Mouse (Mus musculus): ENCODE results near the gene Tmprss7. TPM values are rescaled to one million over a fixed set of nuclear protein-coding genes. Genes with fewer than 3 reads are reported as not detected.

Gene Tmprss7
- polyA plus RNA-seq (2014; fragmentation: Illumina TruSeq; extraction: RNeasy Lipid Tissue Mini Kit (QIAGEN cat#74804); ENCODE audit: low read depth, low replicate concordance) = not detected

GRCm38 (mm10) chr16:45693558-45693957 lies at the start of gene Tmprss7:
TSS of gene Tmprss7 (minus strand) at chr16:45693658.

GRCm38 (mm10) chr16:45742615-45743476 lies 49.4 kb upstream of the Tmprss7 start, which contains the start of gene Abhd10:
TSS of gene Abhd10 (minus strand) at chr16:45742955.

GRCm38 (mm10) chr16:45724061-45724741 lies 30.7 kb upstream of the Tmprss7 start, which contains the start of gene Tagln3:
TSS of gene Tagln3 (minus strand) at chr16:45724608.

GRCm38 (mm10) chr16:45653934-45654332 lies 39.5 kb downstream of the Tmprss7 start, which contains the start of gene BC016579:
TSS of gene BC016579 (minus strand) at chr16:45654068.

GRCm38 (mm10) chr16:45610267-45610666 lies 83.2 kb downstream of the Tmprss7 start, which contains the start of gene Gcsam:
TSS of gene Gcsam (plus strand) at chr16:45610380.

Other genes starting within 250 kb of the Tmprss7 start
- gene Gm609, start 200.7 kb downstream of the Tmprss7 start, polyA plus RNA-seq (2014; fragmentation: Illumina TruSeq; extraction: RNeasy Lipid Tissue Mini Kit (QIAGEN cat#74804); ENCODE audit: low read depth, low replicate concordance) = not detected
- not detected for gene Gm17783, start 161.6 kb downstream of the Tmprss7 start, polyA plus RNA-seq (2014; fragmentation: Illumina TruSeq; extraction: RNeasy Lipid Tissue Mini Kit (QIAGEN cat#74804); ENCODE audit: low read depth, low replicate concordance)
- not detected for gene Slc9c1, start 158.3 kb downstream of the Tmprss7 start, polyA plus RNA-seq (2014; fragmentation: Illumina TruSeq; extraction: RNeasy Lipid Tissue Mini Kit (QIAGEN cat#74804); ENCODE audit: low read depth, low replicate concordance)
- gene Gcsam, start 83.3 kb downstream of the Tmprss7 start, polyA plus RNA-seq (2014; fragmentation: Illumina TruSeq; extraction: RNeasy Lipid Tissue Mini Kit (QIAGEN cat#74804); ENCODE audit: low read depth, low replicate concordance) = 0.24 TPM
- not detected for gene BC016579, start 39.6 kb downstream of the Tmprss7 start, polyA plus RNA-seq (2014; fragmentation: Illumina TruSeq; extraction: RNeasy Lipid Tissue Mini Kit (QIAGEN cat#74804); ENCODE audit: low read depth, low replicate concordance)
- not detected for gene Tagln3, start 30.9 kb upstream of the Tmprss7 start, polyA plus RNA-seq (2014; fragmentation: Illumina TruSeq; extraction: RNeasy Lipid Tissue Mini Kit (QIAGEN cat#74804); ENCODE audit: low read depth, low replicate concordance)
- 16.9 TPM for gene Abhd10, start 49.3 kb upstream of the Tmprss7 start, polyA plus RNA-seq (2014; fragmentation: Illumina TruSeq; extraction: RNeasy Lipid Tissue Mini Kit (QIAGEN cat#74804); ENCODE audit: low read depth, low replicate concordance)

Data from kidney, adult 10 weeks (tissue).